Mouse (Mus musculus) forebrain, embryonic 16.5 days (tissue): ENCODE measurements around the gene Thada. TPM values are rescaled to one million over a fixed set of nuclear protein-coding genes. Genes with fewer than 3 reads are reported as not detected.
A peak's percentile ranks its signal among the peaks of the same experiment; 100 is the strongest.

Experiments used
- ATAC-seq: fragments of 200-750 bp; cut with Nextera tagmentation; 2 replicates; pipeline ENCODE4 v1.8.0; 2017; ENCODE audit warnings: mild to moderate bottlenecking, moderate library complexity
- H3K27ac ChIP-seq: fragments of 300-500 bp; sonication (generic); 2 replicates; pipeline ENCODE4 v1.5.1; 2014; ENCODE audit warnings: low read length, control low read depth
- H3K27me3 ChIP-seq: fragments of 300-500 bp; sonication (generic); replicated peaks from 2 replicates; pipeline ENCODE4 v1.6.1; 2014; ENCODE audit warnings: low read length; ENCODE audit not compliant: control insufficient read depth, insufficient read depth
- H3K36me3 ChIP-seq: fragments of 300-500 bp; sonication (generic); 2 replicates; pipeline ENCODE4 v1.6.1; 2014; ENCODE audit not compliant: control insufficient read depth, insufficient read depth
- H3K4me1 ChIP-seq: fragments of 300-500 bp; sonication (generic); replicated peaks from 2 replicates; pipeline ENCODE4 v1.6.1; 2014; ENCODE audit warnings: low read length; ENCODE audit not compliant: control insufficient read depth, insufficient read depth
- H3K4me2 ChIP-seq: fragments of 300-500 bp; sonication (generic); 2 replicates; pipeline ENCODE4 v1.6.1; 2014; ENCODE audit warnings: mild to moderate bottlenecking, low read length, control low read depth
- H3K4me3 ChIP-seq: fragments of 300-500 bp; sonication (generic); replicated peaks from 2 replicates; pipeline ENCODE4 v1.5.1; 2014; ENCODE audit warnings: mild to moderate bottlenecking, low read length, control low read depth
- H3K9ac ChIP-seq: fragments of 300-500 bp; sonication (generic); replicated peaks from 2 replicates; pipeline ENCODE4 v1.6.1; 2014; ENCODE audit warnings: low read depth, low read length, control low read depth
- H3K9me3 ChIP-seq: fragments of 300-500 bp; sonication (generic); 2 replicates; pipeline ENCODE4 v1.6.1; 2016; ENCODE audit warnings: low read length; ENCODE audit not compliant: control insufficient read depth
- WGBS: fragments of 180-500 bp; shearing (Covaris S2); extraction: QIAGEN DNeasy Blood & Tissue Kit; methylation state at CpG from one replicate; pipeline ENCODE4 v1.1.7; 2014; 5-methylcytosine and 5-hydroxymethylcytosine counted together
- polyA plus RNA-seq: library from polyadenylated mRNA; unstranded; fragments of >200 nt; fragmentation: Nextera tagmentation; extraction: Ambion mirVana; gene quantifications from 2 replicates; pipeline ENCODE4 v1.2.1, GENCODE M21; 2015

Gene Thada
- polyA plus RNA-seq, 1 experiment from 2014 or later = 6.6 TPM

DNA sequence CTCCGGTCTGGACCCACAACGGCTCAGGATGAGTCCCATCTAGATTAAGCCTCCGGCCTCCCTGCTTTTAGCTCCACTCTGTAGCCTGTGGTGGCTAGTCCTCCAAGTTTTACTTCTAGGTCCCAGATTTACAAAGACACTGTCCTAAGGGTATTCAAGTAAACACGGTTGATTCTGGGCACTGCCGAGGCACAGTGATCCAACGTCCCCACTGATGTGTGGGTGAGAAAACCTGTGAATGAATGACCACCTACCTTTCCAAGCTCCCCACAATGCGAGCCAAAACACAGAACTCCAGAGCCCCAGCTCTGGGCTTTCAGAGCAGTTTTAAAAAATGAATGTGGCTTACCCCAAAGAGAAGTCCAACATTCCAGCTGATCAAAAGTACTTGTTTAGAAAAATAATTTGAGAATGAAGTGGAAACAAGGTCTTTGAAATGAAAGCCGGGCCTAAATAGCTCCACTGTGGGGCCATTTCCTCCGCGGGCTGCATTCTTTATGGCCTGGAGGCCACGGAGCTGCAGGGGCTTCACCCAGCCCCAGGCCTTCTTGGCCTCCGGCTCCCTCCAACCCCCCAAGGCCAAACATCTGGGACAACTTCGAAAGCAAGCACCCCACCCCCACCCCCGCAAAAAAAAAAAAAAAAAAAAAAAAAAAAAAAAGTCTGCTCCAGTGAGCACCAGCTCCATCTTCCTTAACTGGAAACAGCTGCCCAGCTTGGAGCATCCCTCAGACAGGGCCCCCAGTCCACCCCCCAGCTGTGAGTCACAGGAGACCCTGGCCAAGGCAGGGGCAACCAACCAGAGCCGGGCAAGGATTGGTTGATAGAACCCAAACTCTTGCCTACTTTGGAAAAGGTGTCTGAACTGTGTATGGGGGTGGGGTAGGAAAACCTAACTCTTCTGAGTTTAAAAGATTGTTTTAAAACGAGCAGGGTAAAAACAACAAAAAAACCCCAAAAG lies 283.4 kb downstream of the Thada start:
- Histone ChIP-seq H3K4me3 (no peak overlapping the region), H3K9ac (no peak overlapping the region), H3K9me3 (no peaks in the 10 kb centered on the region), H3K36me3 (no peaks in the 10 kb centered on the region), H3K27me3 (0 out of 2 replicates have a peak, but pooled peaks cover 3% of the 10 kb centered on the region), H3K4me2 (peak overlapping the region; percentile 34; the same call in 1 of the 2 replicates), H3K27ac (no peak overlapping the region), H3K4me1 (peaks cover 11% of the 10 kb centered on the region)
- ATAC-seq = no peak
- WGBS = 36% methylated on average over 15 of the region's 16 CpGs

DNA sequence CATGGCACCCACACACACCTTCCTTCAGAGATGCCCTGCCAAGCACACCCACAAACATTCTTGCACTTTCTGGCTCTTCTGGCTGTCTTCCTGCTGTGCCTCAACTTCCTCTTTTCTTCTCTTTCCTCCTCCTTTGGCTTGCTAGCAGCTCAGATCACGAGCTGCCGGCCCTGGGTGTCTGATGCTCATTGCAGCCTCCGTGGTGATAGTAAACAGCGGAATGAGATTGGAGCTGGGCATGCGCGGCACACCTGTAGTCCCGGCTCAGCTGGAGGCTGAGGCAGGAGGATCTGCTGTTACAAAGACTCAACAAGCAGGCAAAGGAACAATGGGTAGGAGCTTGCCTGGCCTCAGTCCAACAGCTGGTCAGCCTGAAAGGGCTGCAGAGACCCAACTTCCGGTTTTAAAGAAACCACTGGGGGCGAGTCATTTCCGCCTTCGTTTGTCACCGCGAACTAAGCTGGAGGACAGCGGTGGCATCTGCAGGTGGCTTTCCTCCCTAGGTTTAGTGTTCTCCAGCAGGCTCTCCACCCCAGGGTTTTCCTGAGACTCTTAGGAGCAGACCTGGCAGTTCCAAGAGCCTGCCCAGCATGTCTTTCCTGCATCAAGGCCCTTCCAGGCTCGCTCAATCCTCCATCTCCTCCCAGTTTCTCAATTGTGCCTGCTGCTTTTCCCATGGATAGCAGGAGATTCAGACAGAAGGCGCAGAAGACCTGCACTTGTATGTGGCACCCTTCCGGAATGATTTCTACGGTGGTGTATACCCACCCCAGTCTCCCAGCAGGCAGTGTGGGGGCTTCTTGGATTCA lies 284.3 kb downstream of the Thada start:
- no peak overlapping the region for H3K27ac ChIP-seq
- no peaks in the 10 kb centered on the region for H3K9me3 ChIP-seq
- H3K4me3 ChIP-seq = no peak overlapping the region
- H3K9ac ChIP-seq = no peak overlapping the region
- 68% methylated on average over 18 of the region's 18 CpGs for WGBS
- ATAC-seq = no peak
- H3K4me2 ChIP-seq = no peak overlapping the region
- H3K36me3 ChIP-seq = no peaks in the 10 kb centered on the region
- H3K27me3 ChIP-seq = 0 out of 2 replicates have a peak, but pooled peaks cover 3% of the 10 kb centered on the region
- peaks cover 8% of the 10 kb centered on the region for H3K4me1 ChIP-seq

DNA sequence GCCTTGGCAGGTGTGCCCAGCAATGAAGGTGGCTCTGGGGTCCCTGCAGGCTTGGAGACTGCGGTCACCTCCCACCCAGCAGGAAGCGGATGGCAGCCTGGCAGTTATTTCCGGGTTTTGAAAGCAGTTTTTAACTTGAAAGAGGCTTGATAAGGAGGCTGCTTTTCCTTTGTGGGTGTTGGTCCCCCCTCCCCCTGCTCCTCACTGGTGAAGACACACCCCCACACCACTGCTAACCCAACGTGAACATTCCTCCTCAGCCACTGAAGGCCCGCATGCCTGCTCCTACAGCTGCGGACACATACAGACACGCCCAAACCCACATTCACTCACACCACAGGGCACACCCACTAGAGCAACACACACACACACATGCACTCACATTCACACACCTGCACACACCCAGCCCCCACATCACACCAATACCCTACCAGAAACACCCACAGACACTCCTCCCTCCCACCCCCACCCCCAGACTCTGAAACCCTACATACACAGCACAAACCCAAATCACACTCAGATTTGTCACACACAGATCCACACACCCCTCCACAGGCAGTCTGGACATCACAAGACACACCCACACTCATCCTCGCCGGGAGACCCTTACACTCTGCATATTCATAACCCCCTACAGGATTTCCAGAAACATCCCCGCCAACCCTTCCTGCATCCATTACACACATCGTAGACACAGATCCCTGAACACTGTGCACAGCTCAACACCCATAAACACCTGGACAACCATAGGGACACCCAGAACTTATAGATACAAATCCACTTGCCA lies 285.1 kb downstream of the Thada start:
- no peak overlapping the region for H3K9ac ChIP-seq
- H3K4me3 ChIP-seq = no peak overlapping the region
- peaks cover 7% of the 10 kb centered on the region for H3K4me1 ChIP-seq
- H3K27ac ChIP-seq = no peak overlapping the region
- WGBS = 55% methylated on average over 11 of the region's 11 CpGs
- H3K27me3 ChIP-seq = no peaks in the 10 kb centered on the region
- no peaks in the 10 kb centered on the region for H3K36me3 ChIP-seq
- H3K4me2 ChIP-seq = no peak overlapping the region
- no peak for ATAC-seq
- no peaks in the 10 kb centered on the region for H3K9me3 ChIP-seq

DNA sequence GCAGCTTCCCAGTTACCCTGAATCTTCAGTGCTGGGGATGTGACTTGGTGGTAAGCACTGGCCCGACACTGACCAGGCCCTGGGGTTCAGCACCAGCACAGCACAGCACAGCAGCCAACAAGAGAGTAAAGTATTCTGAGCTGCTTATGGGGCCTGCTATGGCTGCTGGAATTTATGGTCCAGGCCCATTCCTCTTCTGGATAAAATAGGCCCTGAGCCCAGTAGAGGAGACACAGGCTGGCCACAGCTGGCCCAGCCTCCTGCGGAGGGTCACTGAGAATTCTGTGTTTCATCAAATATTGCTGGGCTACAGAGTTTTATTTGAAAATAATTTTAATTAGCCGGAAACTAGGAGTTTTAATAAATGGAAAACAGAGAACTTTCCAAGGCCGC lies 286.0 kb downstream of the Thada start:
- Histone ChIP-seq H3K27me3 (no peaks in the 10 kb centered on the region), H3K9me3 (no peaks in the 10 kb centered on the region), H3K36me3 (no peaks in the 10 kb centered on the region), H3K9ac (no peak overlapping the region), H3K4me1 (peaks cover 7% of the 10 kb centered on the region), H3K4me2 (no peak overlapping the region), H3K27ac (no peak overlapping the region), H3K4me3 (no peak overlapping the region)
- ATAC-seq = no peak
- WGBS = 85% methylated on average over 4 of the region's 4 CpGs

DNA sequence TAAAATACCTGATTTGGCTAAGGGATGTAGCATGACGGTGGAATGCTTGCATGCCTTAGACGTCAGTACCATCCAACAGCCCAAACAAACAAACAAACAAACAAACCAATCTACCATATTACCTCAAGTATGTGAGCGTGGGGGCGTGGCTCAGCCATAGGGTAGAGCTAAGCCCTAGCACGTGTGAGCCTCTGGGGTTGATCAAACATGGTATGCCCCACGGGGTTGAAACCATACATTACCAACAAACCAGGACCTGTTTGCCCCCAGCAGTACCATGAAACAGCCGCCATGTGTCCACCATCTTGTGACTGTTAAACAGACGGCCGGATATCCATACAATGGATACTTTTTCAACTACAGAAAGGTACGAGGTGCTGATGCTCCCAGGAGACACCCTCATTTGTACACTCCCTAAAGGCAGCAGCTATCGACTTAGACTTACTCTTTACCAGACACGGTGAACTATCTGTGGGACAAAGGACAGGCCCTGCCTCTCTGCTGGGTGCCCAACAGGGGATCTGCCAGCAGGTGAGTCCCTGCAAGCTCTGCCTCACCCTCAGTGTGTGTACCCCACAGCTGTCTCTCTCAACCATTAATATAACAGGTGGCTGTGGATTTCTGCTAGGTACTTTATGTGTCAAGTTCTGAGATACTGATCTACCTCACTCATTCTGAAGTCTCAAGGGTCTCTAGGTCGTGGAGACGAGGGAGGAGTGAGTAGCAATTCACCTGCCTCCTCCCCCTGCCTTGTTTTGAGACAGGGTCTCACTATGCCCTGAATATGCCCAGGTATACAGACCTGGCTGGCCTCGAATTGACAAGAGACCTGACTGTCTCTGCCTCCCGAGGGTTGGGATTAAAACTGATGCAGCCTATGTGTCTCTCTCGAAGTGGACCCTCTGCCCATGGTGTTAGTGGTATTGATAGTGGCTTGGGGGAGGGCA lies 286.7 kb downstream of the Thada start:
- peaks cover 7% of the 10 kb centered on the region for H3K4me1 ChIP-seq
- no peaks in the 10 kb centered on the region for H3K27me3 ChIP-seq
- no peak overlapping the region for H3K9ac ChIP-seq
- no peak overlapping the region for H3K4me2 ChIP-seq
- no peak overlapping the region for H3K4me3 ChIP-seq
- no peaks in the 10 kb centered on the region for H3K9me3 ChIP-seq
- ATAC-seq = no peak
- WGBS = 88% methylated on average over 17 of the region's 17 CpGs
- H3K27ac ChIP-seq = no peak overlapping the region
- H3K36me3 ChIP-seq = no peaks in the 10 kb centered on the region

DNA sequence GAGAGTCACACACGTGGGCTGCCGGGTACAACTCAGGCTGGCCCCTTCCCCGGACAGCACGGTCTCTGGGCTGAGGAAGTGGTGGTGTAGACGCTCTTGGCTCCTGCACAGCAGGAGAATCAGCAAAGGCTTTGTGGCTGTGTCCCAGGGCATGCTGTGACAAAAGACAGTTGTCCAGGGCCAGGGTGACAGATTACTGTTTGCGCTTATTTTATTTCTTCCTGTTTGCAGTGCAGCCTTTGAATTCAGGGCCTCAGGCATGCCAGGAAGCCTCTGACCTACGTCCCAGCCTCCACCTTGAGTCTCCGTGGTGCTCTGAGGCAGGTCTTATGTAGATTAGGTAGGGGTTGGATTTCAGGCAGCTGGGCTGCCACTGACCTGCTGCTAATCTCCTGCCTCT lies 288.5 kb downstream of the Thada start:
- no peak overlapping the region for H3K4me2 ChIP-seq

DNA sequence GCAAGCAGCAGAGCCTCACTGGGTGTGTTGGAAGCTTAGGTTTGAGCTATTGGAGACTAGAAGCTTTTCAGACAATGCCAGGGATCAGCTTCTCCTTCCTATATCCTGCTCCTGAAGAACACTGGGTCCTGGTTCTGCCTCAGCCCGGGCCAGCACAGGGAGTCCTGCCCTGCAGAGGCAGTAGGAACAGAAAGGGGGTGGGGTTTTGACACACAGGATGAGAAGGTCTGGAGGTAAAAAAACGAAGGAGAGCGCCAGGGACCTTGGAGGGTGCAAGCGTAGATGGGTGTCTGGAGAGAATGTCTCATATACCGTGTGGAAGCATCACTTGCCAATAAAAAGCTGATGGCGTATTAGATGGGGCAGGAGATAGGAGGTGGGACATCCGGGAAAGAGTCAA lies 289.6 kb downstream of the Thada start:
- 88% methylated on average over 7 of the region's 7 CpGs for WGBS

More for the DNA sequence above, 288.5 kb downstream of the Thada start:
- H3K36me3 ChIP-seq = no peaks in the 10 kb centered on the region
- no peak overlapping the region for H3K27ac ChIP-seq
- no peak for ATAC-seq
- H3K27me3 ChIP-seq = no peaks in the 10 kb centered on the region
- H3K4me1 ChIP-seq = no peaks in the 10 kb centered on the region
- H3K9me3 ChIP-seq = no peaks in the 10 kb centered on the region
- WGBS = 41% methylated on average over 8 of the region's 8 CpGs
- H3K9ac ChIP-seq = no peak overlapping the region
- H3K4me3 ChIP-seq = no peak overlapping the region

DNA sequence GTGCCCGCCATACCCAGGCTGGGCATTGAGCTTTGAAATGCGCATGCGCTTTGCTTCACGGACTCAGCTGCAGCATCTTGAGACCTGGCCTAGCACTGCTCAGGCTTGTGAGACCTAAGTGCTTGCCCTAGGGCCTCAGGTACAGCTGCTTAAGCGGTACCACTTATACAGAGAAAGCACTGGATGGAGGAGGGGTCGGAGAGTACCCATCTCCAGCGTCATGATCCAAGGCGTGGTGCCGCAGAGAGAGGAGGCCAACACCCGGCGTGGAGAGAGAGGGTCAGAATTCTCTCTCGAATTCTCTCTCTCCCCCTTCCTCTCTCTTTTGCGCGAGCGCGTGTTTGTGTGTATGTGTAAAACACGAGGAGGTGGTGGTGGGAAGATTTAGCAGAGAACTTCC lies 290.8 kb downstream of the Thada start:
- 99% methylated on average over 17 of the region's 17 CpGs for WGBS
- no peak overlapping the region for H3K4me3 ChIP-seq
- ATAC-seq = no peak
- no peak overlapping the region for H3K27ac ChIP-seq
- no peak overlapping the region for H3K4me2 ChIP-seq
- H3K9ac ChIP-seq = no peak overlapping the region
- H3K4me1 ChIP-seq = no peaks in the 10 kb centered on the region
- no peaks in the 10 kb centered on the region for H3K9me3 ChIP-seq
- no peaks in the 10 kb centered on the region for H3K36me3 ChIP-seq
- no peaks in the 10 kb centered on the region for H3K27me3 ChIP-seq

More for the DNA sequence above, 289.6 kb downstream of the Thada start:
- Histone ChIP-seq H3K4me3 (no peak overlapping the region), H3K27ac (no peak overlapping the region), H3K4me2 (no peak overlapping the region), H3K27me3 (no peaks in the 10 kb centered on the region), H3K9me3 (no peaks in the 10 kb centered on the region), H3K4me1 (no peaks in the 10 kb centered on the region), H3K36me3 (no peaks in the 10 kb centered on the region), H3K9ac (no peak overlapping the region)
- no peak for ATAC-seq
